Mouse (Mus musculus): ENCODE results near the gene Adamts9.

The Adamts9 gene

GRCm38 (mm10) chr6:92943057-92943781 lies at the start of gene Adamts9:
Gene Adamts9, minus strand, starts transcription at chr6:92943492.
- peak; percentile 88 for DNase-seq (ENCODE audit: low spot score)

DNA sequence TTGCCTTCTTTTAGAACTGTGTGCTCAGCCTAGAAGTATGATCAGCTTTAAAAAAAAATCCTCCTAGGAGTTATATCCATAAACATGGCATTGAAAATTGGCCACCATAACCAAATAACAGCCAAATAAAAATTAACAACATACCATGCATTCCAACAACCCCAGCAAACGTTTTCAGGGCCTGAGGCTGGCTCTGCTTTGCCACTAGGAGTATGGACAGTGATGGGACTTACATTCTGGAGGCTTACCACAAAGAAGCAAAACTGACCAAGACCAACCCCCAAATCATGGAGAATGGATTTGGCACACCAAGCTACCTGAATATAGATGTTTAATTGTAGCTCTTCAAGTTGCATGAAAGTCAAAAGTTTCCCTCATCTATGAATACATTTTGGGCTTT lies 48.3 kb upstream of the Adamts9 start:
- no peak for DNase-seq (ENCODE audit: low spot score)

DNA sequence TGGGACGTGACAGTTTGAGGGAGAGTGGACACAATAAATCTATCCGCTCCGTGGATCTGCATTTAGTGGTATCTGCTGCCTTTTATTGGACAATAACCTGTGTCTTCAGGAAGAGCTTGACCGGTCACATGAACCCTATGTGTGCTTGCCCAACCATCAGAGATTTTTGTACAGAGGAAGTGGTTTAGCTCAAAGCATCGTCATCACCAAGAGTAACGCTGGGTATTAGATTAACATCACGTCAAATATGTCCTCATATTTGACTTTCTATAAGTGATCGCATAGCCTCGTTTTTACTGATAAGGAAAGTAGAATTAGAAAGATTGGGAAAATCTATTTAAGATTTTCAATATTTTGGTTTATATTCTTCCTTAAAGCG lies 45.3 kb upstream of the Adamts9 start:
- no peak for DNase-seq (ENCODE audit: low spot score)

DNA sequence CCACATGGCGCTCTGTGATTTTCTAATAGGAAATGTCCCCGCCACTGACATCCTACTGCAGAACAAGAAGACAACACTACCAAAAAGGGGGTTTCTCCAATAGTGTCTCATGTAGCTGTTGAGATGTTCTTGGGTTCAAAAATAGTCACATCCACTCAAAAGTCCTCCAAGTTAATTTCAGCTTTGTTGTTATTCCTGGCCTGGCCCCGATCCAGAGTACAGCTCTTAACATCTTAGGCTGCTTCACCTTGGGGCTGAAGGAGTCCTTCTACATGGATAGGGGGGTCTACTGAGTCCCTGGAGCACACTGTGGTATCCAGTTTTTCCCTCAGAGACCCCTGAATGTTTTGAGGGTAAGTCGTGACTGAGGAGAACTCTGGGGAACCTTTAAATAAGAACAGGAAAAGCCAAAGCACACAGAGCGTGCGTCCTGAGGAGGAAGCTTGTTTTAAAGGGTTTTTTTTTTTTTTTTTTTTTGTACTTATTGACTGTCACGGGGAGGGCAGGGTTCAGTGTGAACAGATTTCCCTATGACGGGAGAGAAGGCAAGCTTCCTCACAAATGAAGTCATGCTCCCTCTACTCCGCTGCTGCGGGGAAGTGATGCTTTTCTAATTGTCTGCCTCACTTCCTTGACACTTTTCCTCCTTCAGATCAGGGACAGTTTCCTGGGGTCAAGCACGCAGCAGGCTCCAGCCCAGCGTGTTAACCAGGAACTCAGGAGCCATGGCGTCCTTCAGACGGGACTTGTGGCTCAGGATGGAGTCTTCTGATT lies 44.7 kb upstream of the Adamts9 start:
- DNase-seq (ENCODE audit: low spot score) = no peak

GRCm38 (mm10) chr6:92987366-92987765 lies 44.1 kb upstream of the Adamts9 start:
- no peak for DNase-seq (ENCODE audit: low spot score)

GRCm38 (mm10) chr6:92983421-92983820 lies 40.1 kb upstream of the Adamts9 start:
- no peak for DNase-seq (ENCODE audit: low spot score)

DNA sequence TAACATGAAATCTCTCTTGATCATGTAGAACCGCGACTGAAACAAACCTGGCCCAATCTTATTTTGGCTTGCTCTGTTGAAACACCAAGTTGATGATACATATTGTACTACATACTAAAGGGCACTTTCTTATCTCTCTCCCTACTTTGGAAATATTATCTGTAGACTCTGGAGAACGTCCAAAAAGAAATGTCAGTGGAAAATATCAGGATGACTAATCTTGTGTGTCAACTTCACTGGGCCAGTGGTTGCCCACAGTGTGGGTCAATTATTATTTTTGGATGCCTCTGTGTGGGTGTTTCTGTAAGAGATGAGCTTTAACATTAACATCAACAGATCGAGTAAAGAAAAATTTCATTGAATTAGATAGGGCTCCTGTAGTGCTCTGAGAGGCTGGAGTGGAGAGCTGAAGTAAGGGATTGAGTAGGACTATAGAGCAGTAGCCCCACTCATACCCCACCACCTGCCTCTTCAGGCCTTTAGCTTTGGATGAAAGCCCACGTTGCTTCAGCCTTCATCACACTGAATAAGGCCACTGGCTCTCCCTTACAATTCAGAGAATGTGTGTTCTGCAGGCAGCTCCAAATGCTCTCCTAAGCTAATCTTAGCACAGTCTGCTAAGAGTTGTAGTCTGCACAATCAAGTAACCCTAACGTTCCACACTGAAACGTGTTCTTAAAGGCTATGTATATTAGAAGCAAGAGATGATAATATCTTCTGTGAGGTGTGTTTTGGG lies 38.3 kb upstream of the Adamts9 start:
- no peak for DNase-seq (ENCODE audit: low spot score)

DNA sequence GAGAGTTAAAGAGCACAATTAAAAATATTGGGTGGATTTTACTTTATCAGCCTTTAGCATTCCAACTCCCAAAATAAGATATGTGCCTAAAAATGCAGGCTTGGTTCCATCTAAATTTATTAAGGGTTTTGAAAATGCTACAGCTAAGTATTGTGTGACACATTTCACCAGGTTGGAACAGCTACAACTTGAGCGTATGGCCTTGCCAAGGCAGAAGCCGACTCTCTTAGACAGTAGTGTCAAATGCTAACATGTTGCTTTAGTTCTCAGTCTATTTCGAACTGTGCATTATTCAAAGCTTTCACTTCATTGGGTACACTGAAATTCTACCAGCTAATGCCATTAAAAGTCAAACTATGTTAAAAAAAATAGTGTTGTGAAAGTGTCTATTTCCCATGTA lies 30.0 kb upstream of the Adamts9 start:
- no peak for DNase-seq (ENCODE audit: low spot score)

DNA sequence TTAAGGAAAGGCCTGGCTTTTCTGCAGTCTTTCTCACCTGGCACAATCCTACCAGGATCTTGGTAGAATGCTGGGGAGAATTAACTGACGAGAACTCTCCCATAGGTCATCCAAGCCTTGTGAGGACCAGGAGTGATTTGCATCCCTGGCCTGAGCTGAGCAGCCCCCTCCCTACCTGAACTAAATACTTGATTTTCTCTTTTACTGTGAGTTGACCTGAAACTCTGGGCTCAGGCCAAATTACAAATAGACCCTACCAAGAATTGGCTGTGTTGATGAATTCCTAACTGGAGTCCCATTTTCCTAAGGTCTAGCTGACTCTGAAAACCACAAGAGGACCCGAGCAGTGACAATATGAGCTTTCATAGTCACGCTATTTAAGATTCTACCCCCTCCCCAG lies 25.4 kb upstream of the Adamts9 start:
- DNase-seq (ENCODE audit: low spot score) = no peak

DNA sequence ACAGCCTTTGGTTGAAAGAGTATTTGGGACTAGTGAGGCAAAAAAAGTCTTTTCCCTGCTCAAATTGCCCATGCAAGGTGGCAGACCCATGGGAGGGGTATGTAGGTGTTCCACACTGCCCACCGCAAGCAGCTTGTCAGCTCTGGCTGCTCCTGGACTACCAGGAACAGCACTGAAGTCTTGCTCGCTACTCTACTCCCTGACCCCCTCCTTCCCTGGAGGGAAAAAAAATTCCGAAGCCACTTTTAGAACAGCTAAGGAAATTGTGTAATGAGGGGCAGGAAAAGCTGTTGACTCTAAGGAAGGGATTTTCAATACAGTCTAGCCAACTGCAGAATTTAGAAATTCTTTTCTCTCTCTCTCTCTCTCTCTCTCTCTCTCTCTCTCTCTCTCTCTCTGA lies 24.9 kb upstream of the Adamts9 start:
- no peak for DNase-seq (ENCODE audit: low spot score)

DNA sequence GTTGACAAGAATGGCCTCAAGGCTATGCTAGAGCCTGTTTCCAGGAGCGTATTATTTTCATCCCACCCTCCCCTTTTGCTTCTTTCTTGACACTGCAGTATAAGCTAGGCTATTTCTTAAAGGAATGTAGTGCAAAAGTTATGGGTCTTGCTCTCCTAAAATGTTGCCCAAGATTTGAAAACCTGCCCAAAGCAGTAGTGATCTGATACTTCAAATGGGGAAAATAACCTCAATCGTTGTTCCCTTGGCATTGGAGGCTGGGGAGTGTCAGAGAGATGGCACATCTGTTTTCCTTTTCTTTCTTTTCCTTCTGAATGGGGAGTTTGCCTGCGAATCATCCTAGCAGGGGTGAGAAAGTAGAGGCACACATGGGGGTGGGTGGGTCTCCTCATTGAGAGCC lies 19.7 kb upstream of the Adamts9 start:
- no peak for DNase-seq (ENCODE audit: low spot score)

GRCm38 (mm10) chr6:92960997-92961396 lies 17.7 kb upstream of the Adamts9 start:
- DNase-seq (ENCODE audit: low spot score) = no peak

- DNase-seq (ENCODE audit: low spot score) = no peak
These were observed 16.1 kb upstream of the Adamts9 start for GRCm38 (mm10) chr6:92959416-92959815.

GRCm38 (mm10) chr6:92947337-92948042 lies 4.2 kb upstream of the Adamts9 start:
- no peak for DNase-seq (ENCODE audit: low spot score)

- no peak for DNase-seq (ENCODE audit: low spot score)
These were observed 1.4 kb upstream of the Adamts9 start for GRCm38 (mm10) chr6:92944711-92945110.

GRCm38 (mm10) chr6:92944048-92944685 lies 875 bp upstream of the Adamts9 start:
- DNase-seq (ENCODE audit: low spot score) = no peak

- peak; percentile 30 for DNase-seq (ENCODE audit: low spot score)
These were observed 1.4 kb downstream of the Adamts9 start for GRCm38 (mm10) chr6:92941756-92942420.

DNA sequence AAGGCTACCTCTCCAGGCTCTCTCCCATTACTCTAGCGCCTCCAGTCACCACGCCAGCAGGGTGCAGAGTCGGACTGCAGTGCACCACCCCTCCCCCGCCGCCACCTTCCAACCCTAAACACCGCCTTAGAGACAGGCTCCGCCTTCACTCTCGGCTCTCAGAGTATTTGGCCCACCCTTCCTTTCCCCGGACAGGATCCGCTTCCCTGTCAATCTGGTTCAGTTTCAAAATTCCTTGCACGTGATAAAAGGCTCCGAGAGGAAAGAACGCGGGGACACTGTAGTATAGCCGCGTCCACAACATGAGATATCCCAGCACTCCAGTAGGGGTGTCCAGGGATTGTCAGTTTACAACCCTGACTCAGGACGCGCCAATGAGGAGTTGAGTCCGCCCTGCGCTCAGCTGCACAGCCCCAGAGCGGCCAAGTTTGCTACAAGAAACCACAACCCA lies 2.0 kb downstream of the Adamts9 start:
- peak; percentile 88 for DNase-seq (ENCODE audit: low spot score)

DNA sequence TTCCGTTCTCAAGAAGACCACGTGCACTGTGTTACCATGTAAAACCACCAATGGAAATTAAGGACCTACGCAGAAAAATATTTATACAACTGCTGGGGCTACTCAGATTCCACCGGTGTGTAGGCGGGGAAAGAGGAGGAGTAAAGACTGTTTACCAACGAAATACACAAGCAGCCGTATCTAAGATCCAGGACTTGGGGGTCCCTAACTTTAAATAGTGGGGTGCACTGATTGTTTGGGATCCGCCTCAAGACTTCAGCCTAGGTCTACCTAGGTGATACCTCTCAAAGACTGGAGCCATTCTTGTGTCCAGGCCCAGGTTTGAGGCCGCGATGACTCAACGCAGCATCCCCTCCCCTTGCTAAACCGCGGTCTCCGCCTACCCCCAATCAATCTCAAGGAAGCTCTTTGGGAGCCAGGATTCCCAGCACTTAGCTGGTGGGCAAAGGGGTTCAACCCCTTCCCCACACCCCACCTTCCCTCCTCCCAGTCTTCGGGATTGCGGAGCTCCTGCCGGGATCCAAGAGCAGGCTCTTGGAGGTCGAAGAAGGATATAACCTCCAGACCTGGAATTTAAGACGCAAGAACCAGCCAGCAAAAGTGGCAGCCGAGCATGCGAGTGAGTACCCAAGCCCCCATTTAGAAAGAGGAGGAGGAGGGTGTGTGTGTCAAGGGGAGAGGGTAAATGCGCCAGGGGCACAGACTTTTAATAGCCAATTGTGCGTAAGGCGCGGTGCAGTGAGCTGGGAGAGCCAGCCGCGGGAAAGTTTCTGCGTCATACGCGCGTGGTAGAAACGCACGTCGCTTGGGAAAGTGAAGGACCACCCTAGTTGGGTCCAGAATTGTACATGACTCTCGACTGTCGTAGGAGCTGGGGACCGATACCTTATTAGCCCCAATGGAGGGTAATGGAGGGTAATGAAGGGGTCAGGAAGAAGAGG lies 2.8 kb downstream of the Adamts9 start:
- peak; percentile 36 for DNase-seq (ENCODE audit: low spot score)

DNA sequence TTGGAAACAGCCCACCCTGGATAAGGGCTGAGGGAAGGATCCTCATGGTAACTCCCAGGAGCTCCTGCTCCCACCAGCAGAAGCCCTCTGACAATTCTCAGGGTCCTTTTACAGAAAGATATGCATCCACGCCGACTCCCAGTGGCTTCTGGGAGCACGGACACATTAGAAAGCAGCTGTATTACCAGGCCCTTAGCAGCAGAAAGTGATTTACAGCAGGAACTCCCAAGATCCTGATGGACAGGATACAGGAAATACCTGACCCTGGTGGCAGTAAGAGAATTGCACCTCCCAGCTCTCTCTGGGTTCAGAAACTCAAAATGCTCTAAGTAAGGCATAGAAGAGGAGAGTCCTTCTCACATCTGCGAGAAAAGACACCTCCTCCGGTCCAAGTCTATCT lies 15.0 kb downstream of the Adamts9 start:
- no peak for DNase-seq (ENCODE audit: low spot score)
